Mouse (Mus musculus) limb, embryonic 10.5 days (tissue): ENCODE data around the gene Mrap. TPM values are rescaled to one million over a fixed set of nuclear protein-coding genes. Genes with fewer than 3 reads are reported as not detected.

Source experiments
- DNase-seq: peaks from one replicate; pipeline ENCODE4 v3.0.0-alpha.2; 2017; ENCODE audit warnings: low spot score
- H3K27ac ChIP-seq: fragments of 300-500 bp; sonication (generic); 2 replicates; pipeline ENCODE4 v1.5.1; 2016; ENCODE audit warnings: mild to moderate bottlenecking
- H3K27me3 ChIP-seq: fragments of 300-500 bp; sonication (generic); 2 replicates; pipeline ENCODE4 v1.6.1; 2016; ENCODE audit warnings: low read depth, mild to moderate bottlenecking; ENCODE audit not compliant: poor library complexity, severe bottlenecking
- H3K36me3 ChIP-seq: fragments of 300-500 bp; sonication (generic); 2 replicates; pipeline ENCODE4 v1.6.1; 2016; ENCODE audit warnings: mild to moderate bottlenecking, moderate library complexity
- H3K4me1 ChIP-seq: fragments of 300-500 bp; sonication (generic); 2 replicates; pipeline ENCODE4 v1.6.1; 2016
- H3K4me3 ChIP-seq: fragments of 300-500 bp; sonication (generic); 2 replicates; pipeline ENCODE4 v1.5.1; 2016; ENCODE audit warnings: mild to moderate bottlenecking, moderate library complexity
- H3K9me3 ChIP-seq: fragments of 300-500 bp; sonication (generic); replicated peaks from 2 replicates; pipeline ENCODE4 v1.6.1; 2016; ENCODE audit warnings: mild to moderate bottlenecking
- WGBS: fragments of 180-500 bp; shearing (Covaris S2); methylation state at CpG from one replicate; pipeline ENCODE4 v1.1.7; 2016; 5-methylcytosine and 5-hydroxymethylcytosine counted together
- polyA plus RNA-seq: library from polyadenylated mRNA; unstranded; fragments of >200 nt; fragmentation: Nextera tagmentation; extraction: Ambion mirVana; gene quantifications from 2 replicates; pipeline ENCODE4 v1.2.1, GENCODE M21; 2016

Mrap gene
- polyA plus RNA-seq, 1 experiment from 2014 or later, result 1.1 TPM

DNA sequence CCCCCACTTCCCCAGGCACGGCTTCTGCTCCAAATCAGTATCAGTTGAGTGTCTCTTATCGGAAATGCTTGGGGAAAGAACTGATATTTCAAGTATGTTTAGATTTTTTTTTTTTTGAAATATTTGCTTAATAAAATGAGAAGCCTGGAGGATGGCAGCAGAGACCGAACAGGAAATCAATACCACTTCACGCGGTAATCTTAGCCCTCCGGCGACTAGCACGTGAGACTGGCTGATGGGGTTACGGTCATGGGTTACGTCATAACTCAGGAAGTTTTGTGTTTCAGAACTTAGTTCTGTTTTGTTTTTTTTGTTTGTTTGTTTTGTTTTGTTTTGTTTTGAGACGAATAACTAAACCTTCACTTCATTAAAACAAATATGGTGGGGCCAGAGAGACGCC, 27.7 kb upstream of the Mrap start:
- H3K36me3 ChIP-seq, result no peaks in the 10 kb centered on the region
- H3K4me3 ChIP-seq, result no peak overlapping the region
- DNase-seq, result no peak
- no peaks in the 10 kb centered on the region for H3K9me3 ChIP-seq
- peaks cover 7% of the 10 kb centered on the region; the same call in 1 of the 2 replicates for H3K27me3 ChIP-seq
- H3K4me1 ChIP-seq, result peaks cover 36% of the 10 kb centered on the region
- WGBS, result 87% methylated on average over 12 of the region's 12 CpGs
- H3K27ac ChIP-seq, result no peak overlapping the region

DNA sequence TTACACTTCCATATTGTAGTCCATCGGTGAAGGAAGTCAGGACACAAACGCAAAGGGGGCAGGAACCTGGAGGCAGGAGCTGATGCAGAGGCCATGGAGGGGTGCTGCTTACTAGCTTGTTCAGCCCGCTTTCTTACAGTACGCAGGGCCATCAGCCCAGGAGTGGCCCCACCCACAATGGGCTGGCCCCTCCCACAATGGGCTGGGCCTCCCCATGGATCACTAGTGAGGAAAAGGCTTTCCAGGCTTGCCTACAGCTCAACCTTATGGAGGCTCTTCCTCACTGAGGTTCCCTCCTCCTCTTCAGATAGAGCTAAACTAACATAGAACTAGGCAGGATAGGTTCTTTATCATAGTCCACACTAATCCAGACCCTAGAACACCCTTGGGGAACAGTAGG, 14.0 kb upstream of the Mrap start:
- Histone ChIP-seq H3K4me3 (no peak overlapping the region), H3K36me3 (peaks cover 67% of the 10 kb centered on the region), H3K9me3 (no peaks in the 10 kb centered on the region), H3K27me3 (no peaks in the 10 kb centered on the region), H3K4me1 (peaks cover 11% of the 10 kb centered on the region), H3K27ac (no peak overlapping the region)
- DNase-seq, result no peak
- 93% methylated on average over 4 of the region's 4 CpGs for WGBS

DNA sequence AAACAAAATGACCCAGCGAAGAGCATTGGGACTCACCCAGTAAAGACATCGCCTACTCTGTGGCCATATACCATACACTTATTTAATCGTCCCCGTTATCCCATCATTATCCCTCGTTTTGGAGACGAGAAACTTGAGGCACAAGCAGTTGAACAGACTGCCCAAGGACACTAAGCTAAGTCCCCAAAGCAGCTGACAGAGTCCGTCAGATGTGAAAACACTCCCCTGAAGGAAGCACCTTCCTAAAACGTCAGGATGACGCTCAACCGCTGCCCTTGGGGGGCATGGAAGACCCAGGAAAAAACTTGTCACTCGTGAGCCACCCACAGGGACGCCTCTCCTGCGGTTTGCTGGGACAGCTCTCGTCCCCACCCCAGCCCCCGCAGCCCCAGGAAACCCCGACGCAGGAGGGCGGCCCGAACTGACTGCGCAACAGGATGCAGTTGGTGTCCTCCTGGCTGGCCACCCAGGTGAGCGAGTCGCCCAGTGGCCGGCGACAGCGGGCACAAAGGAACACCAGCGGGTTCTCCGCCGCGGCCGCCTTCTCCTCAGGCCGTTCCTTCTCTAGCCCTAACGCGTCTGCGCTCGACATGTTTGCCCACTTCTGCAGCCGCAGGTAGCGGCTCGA, 11.3 kb upstream of the Mrap start:
- Histone ChIP-seq H3K27me3 (no peaks in the 10 kb centered on the region), H3K36me3 (peaks cover 40% of the 10 kb centered on the region), H3K27ac (peak overlapping the region; percentile 86)

DNA sequence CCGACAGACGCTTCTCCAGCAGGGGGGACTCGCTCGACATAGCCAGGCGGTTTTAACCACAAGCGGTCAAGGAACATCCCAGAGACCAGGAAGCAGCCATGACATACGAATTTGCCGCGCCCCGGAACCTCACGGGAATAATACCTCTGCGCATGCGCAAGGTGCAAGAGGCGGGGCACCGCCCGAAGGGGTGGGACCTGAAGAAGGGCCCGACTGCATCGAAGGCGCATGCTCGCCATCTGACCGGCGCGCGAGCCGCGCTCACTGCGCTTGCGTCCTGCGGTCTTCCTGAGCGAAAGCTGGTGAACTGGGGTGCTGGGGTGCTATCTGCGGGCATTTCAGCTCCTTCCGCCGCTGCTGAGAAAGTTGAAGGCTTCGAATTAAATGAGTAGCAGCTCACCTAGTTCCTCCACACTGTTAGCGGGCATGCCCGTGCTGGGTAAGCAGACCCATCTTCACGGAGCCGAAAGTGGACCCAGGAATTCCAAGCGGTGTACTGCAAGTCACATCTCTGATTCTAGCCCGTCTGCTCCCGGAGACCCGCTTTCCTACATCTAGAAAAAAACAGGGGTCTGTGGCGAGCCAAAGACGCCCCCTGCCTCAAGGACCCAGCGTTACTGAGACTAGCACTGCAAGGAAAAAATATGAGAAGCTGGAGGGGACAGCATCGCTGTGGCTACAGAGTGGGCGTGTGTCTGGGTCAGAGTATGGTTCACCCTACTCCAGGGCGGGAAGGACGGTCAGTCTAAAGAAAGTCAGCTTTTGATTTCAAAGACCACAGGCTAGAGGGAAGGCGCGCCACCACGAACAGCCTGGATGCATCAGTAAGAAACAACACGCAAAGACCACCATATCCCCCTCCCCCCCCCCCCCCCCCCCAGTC, 10.5 kb upstream of the Mrap start, which contains the start of gene Mis18a:
Mis18a (minus strand) TSS at position 172 of the 883 bp plus-strand sequence.
- DNase-seq, result peak; percentile 98
- Histone ChIP-seq H3K4me1 (peaks cover 11% of the 10 kb centered on the region), H3K27me3 (no peaks in the 10 kb centered on the region), H3K27ac (peak within 1 kb of the TSS; percentile 86), H3K4me3 (peak within 1 kb of the TSS; percentile 71), H3K9me3 (no peaks in the 10 kb centered on the region), H3K36me3 (peaks cover 32% of the 10 kb centered on the region)
- WGBS, result 3% methylated on average over 53 of the region's 53 CpGs

More for the DNA sequence above, 11.3 kb upstream of the Mrap start:
- H3K9me3 ChIP-seq, result no peaks in the 10 kb centered on the region
- H3K4me1 ChIP-seq, result peaks cover 11% of the 10 kb centered on the region
- no peak for DNase-seq
- 7% methylated on average over 38 of the region's 38 CpGs for WGBS
- peak overlapping the region; percentile 71 for H3K4me3 ChIP-seq

DNA sequence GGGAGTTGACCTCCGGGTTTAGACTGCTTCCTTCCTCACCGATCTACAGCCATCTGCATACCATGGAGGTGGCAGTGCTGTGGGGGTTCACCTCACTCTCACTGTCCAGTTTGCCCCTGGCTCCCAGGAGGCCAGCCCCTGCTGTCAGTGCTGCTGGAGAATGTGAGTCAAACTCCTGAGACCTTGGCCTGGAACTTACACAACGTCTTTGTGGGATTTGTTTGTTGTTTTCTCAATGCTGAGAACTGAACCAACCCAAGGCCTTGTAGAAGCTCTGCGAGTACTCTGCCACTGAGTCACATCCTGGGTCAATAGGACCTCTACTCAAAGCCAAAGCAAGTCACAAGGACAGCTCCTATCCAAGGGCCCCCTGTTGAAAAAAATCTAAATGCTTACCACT, 2.4 kb upstream of the Mrap start:
- H3K27me3 ChIP-seq, result no peaks in the 10 kb centered on the region
- H3K4me3 ChIP-seq, result no peak overlapping the region
- no peaks in the 10 kb centered on the region for H3K36me3 ChIP-seq
- H3K4me1 ChIP-seq, result peaks cover 12% of the 10 kb centered on the region
- H3K9me3 ChIP-seq, result no peaks in the 10 kb centered on the region
- no peak for DNase-seq
- H3K27ac ChIP-seq, result no peak overlapping the region
- WGBS, result 77% methylated on average over 4 of the region's 4 CpGs

DNA sequence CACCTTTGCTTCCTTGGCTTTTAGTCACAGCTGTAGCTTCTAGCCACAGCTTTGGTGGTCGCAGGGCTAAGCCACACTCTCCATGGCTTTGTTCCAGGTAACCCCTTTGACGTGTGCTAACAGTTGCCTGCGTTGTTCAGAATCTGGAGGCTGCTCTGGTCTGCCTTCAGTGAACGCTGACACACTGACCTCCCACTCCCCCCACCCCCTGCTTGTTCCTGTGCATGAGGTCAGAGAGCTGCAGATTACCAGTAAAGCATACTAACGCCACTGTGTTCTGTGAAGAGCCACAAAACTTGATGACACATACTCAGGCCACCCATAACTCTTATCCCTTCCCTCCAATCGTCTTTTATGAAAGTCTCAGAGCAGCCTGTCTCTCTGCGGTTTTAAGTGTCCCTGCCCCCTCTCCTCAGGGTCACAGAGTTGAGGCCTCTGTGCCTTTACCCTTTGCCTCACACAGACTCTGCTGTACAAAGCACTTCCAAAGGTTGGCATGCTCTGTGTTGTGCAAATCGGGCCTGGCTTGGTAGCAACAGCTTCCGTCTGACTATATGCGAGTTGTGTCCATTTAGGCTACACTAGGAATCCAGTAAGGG, 1.2 kb upstream of the Mrap start:
- H3K9me3 ChIP-seq, result no peaks in the 10 kb centered on the region
- peak overlapping the region; percentile 53; the same call in 1 of the 2 replicates for H3K27ac ChIP-seq
- WGBS, result 65% methylated on average over 10 of the region's 10 CpGs
- DNase-seq, result no peak
- H3K36me3 ChIP-seq, result no peaks in the 10 kb centered on the region
- peaks cover 12% of the 10 kb centered on the region for H3K4me1 ChIP-seq
- no peaks in the 10 kb centered on the region for H3K27me3 ChIP-seq
- H3K4me3 ChIP-seq, result no peak overlapping the region

DNA sequence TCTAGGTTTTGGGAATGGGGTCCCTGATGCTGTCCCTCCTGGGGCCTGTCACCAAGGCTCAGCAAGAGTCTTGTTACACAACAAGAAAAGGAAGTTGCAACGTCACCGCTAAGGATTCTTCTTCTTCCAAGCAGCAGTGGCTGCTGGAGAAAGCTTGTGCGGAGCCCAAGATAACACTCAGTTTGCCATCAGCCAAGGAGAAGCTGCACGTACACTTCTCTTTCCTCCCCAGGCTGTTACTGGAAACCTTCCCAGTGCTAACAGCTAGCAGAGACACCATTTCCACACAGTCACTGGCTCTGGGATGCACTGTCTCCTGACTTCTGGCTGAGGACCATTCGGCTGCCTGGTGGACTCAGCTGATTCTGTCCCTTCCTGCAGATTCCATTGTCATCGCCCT, 9.1 kb downstream of the Mrap start:
- H3K4me3 ChIP-seq, result no peak overlapping the region
- no peaks in the 10 kb centered on the region for H3K9me3 ChIP-seq
- H3K27me3 ChIP-seq, result no peaks in the 10 kb centered on the region
- peaks cover 24% of the 10 kb centered on the region for H3K36me3 ChIP-seq
- WGBS, result 92% methylated on average over 6 of the region's 6 CpGs
- peaks cover 20% of the 10 kb centered on the region for H3K4me1 ChIP-seq
- H3K27ac ChIP-seq, result no peak overlapping the region
- no peak for DNase-seq

DNA sequence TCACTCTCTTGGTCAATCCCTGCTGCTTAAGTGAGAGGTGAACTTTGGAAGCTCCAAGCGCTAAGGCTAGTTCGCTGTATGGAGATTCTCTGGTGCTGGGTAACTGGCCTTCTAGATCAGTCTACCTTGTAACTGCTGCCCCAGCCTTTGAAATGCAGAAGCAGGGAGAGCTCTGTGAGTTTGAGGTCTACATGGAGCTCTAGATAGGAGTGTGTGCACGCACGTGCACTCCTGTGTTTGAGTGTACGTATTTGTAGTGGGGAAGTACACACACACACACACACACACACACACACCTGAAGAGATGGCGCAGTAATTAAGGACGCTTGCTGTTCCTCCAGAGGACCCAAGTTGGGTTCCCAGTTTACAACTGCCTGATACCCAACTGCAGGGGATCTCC, 10.2 kb downstream of the Mrap start:
- H3K36me3 ChIP-seq, result peaks cover 34% of the 10 kb centered on the region
- no peak overlapping the region for H3K27ac ChIP-seq
- H3K4me3 ChIP-seq, result no peak overlapping the region
- no peaks in the 10 kb centered on the region for H3K27me3 ChIP-seq
- H3K4me1 ChIP-seq, result peaks cover 13% of the 10 kb centered on the region
- no peak for DNase-seq
- WGBS, result 92% methylated on average over 7 of the region's 7 CpGs
- no peaks in the 10 kb centered on the region for H3K9me3 ChIP-seq

DNA sequence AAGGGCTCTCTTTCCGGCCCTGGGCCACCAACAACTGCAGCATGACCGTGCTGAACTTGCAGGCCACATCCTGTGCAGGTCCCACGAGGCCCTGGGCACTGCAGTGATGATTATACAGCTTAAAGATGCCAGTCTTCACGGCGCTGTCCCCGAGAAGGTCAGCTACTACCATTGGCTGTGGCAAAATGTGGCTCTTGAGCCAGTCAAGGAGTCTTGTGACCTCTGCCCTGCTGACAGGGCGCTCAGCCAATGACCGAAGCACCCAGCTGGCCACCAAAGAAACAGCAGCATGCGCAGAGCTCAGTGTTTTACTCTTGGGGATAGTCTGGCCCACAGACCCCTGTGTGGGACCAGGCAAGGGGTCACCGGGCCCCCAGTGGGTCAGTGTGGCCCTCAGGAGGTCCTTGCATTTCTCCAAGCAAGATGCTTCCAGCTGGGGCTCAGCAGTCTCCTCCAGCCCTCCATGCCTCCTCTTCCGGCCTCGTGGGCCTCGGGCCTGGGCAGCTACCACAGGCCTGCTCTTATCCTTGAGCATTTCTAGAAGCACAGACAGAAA, 15.5 kb downstream of the Mrap start:
- WGBS, result 94% methylated on average over 13 of the region's 13 CpGs
- Histone ChIP-seq H3K9me3 (no peaks in the 10 kb centered on the region), H3K36me3 (peaks cover 81% of the 10 kb centered on the region), H3K27ac (no peak overlapping the region), H3K4me1 (no peaks in the 10 kb centered on the region), H3K27me3 (no peaks in the 10 kb centered on the region), H3K4me3 (no peak overlapping the region)
- no peak for DNase-seq

DNA sequence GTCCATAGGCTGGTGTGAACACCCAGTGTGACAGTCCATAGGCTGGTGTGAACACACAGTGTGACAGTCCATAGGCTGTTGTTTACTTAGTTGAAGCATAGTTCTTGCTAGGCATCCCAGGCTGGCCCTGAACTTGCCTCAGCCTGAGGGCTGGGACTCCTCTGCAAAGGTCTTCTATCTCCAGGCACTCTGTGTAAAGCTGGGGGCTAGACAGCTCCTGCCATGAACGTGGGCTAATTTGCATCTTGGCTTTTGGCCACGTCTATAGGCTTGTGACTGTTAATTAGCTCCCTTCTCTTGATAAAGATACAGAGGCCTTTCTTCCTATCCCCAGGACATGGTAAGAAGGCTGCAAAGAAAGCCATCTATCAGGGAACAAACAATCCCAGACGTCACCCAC, 21.3 kb downstream of the Mrap start:
- no peaks in the 10 kb centered on the region for H3K4me1 ChIP-seq
- peaks cover 93% of the 10 kb centered on the region for H3K36me3 ChIP-seq
- 82% methylated on average over 3 of the region's 3 CpGs for WGBS
- no peak overlapping the region for H3K4me3 ChIP-seq
- no peaks in the 10 kb centered on the region for H3K27me3 ChIP-seq
- no peak for DNase-seq
- H3K9me3 ChIP-seq, result no peaks in the 10 kb centered on the region
- H3K27ac ChIP-seq, result no peak overlapping the region

DNA sequence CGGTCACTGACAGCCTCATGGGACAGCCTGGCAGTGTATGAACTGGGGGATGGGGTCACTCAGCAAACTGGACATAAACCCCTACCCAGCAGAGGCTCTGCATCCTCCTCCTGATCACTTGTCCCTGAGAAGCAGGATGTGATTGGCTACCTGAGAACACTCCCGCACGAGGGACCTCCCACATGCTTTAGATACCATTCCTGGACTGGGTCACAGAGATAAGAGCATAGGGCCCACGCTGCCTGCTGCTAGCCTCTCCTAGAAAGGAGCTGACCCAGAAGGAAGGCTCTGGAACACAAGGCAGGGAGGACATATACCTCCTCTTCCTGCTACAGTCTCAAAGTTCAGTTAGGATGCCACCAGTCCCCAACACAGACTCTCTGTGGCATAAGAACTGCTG, 22.5 kb downstream of the Mrap start:
- no peak for DNase-seq
- no peaks in the 10 kb centered on the region for H3K9me3 ChIP-seq
- 78% methylated on average over 4 of the region's 4 CpGs for WGBS
- no peaks in the 10 kb centered on the region for H3K27me3 ChIP-seq
- H3K4me3 ChIP-seq, result no peak overlapping the region
- H3K4me1 ChIP-seq, result no peaks in the 10 kb centered on the region
- no peak overlapping the region for H3K27ac ChIP-seq
- H3K36me3 ChIP-seq, result peaks cover 92% of the 10 kb centered on the region

DNA sequence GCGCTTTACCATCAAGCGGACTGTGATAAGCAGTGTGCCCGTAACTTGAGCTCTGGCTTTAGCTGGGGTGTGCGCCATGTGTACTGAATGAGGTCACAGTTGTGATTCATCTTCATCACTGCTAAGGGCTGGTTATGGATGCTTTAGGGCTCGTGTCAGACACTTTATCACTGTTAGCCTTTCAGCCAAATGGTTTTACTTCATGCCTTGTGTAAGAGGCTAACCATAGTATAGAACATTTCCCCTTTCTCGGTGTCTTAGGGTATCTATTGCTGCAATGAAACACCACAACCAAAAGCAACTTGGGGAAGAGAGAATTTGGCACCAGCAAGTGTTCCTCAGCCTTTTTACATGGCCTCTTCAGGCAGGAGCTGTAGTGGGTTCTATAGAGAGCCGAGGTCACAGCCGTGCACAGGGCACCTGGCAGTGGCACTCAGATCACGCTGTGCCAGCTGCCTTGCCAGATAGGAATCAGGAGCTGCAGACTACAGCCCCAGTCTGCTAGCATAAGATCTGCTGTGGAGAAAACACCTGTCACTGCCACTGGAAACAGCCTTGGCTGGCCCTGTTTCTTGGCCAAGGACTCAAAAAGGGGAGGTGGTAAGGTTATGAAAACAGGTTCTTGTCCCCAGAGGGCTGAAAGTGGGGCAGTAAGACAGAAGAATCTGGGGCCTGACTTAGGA, 27.3 kb downstream of the Mrap start:
- H3K9me3 ChIP-seq, result no peaks in the 10 kb centered on the region
- WGBS, result 86% methylated on average over 9 of the region's 9 CpGs
- H3K27ac ChIP-seq, result no peak overlapping the region
- H3K4me3 ChIP-seq, result no peak overlapping the region
- no peak for DNase-seq
- H3K27me3 ChIP-seq, result no peaks in the 10 kb centered on the region
- H3K4me1 ChIP-seq, result no peaks in the 10 kb centered on the region
- H3K36me3 ChIP-seq, result peaks cover 95% of the 10 kb centered on the region
